Mouse (Mus musculus) midbrain, embryonic 11.5 days (tissue): Measurements from ENCODE around the gene Bcas1. TPM values are rescaled to one million over a fixed set of nuclear protein-coding genes. Genes with fewer than 3 reads are reported as not detected.

Experiments
- ATAC-seq: fragments of 200-750 bp; cut with Nextera tagmentation; 2 replicates; pipeline ENCODE4 v1.8.0; 2017; ENCODE audit warnings: moderate TSS enrichment, moderate library complexity; ENCODE audit not compliant: low FRiP score
- DNase-seq: peaks from one replicate; pipeline ENCODE4 v3.0.0; 2015; ENCODE audit warnings: low spot score; ENCODE audit errors: missing footprints
- H3K27ac ChIP-seq: fragments of 300-500 bp; sonication (generic); 2 replicates; pipeline ENCODE4 v1.5.1; 2014; ENCODE audit warnings: low read depth, low read length
- H3K27me3 ChIP-seq: fragments of 300-500 bp; sonication (generic); 2 replicates; pipeline ENCODE4 v1.6.1; 2014; ENCODE audit warnings: mild to moderate bottlenecking, low read length, moderate library complexity, mixed read lengths; ENCODE audit not compliant: control insufficient read depth, insufficient read depth
- H3K36me3 ChIP-seq: fragments of 300-500 bp; sonication (generic); 2 replicates; pipeline ENCODE4 v1.6.1; 2014; ENCODE audit warnings: mild to moderate bottlenecking, low read length, moderate library complexity, mixed read lengths; ENCODE audit not compliant: control insufficient read depth, insufficient read depth
- H3K4me1 ChIP-seq: fragments of 300-500 bp; sonication (generic); 2 replicates; pipeline ENCODE4 v1.6.1; 2014; ENCODE audit warnings: low read length; ENCODE audit not compliant: control insufficient read depth, insufficient read depth
- H3K4me2 ChIP-seq: fragments of 300-500 bp; sonication (generic); 2 replicates; pipeline ENCODE4 v1.6.1; 2014; ENCODE audit warnings: mild to moderate bottlenecking, moderate library complexity
- H3K4me3 ChIP-seq: fragments of 300-500 bp; sonication (generic); 2 replicates; pipeline ENCODE4 v1.5.1; 2014; ENCODE audit warnings: low read depth, low read length
- H3K9ac ChIP-seq: fragments of 300-500 bp; sonication (generic); 2 replicates; pipeline ENCODE4 v1.6.1; 2014; ENCODE audit warnings: low read length
- H3K9me3 ChIP-seq: fragments of 300-500 bp; sonication (generic); 2 replicates; pipeline ENCODE4 v1.6.1; 2016; ENCODE audit warnings: low read length; ENCODE audit not compliant: control insufficient read depth
- WGBS: fragments of 180-500 bp; shearing (Covaris S2); extraction: QIAGEN DNeasy Blood & Tissue Kit; methylation state at CpG from one replicate; pipeline ENCODE4 v1.1.7; 2014; 5-methylcytosine and 5-hydroxymethylcytosine counted together
- polyA plus RNA-seq: library from polyadenylated mRNA; unstranded; fragments of >200 nt; fragmentation: Nextera tagmentation; extraction: Ambion mirVana; gene quantifications from 2 replicates; pipeline ENCODE4 v1.2.1, GENCODE M21; 2014

The Bcas1 gene
- polyA plus RNA-seq, result 2.4 and 2.7 TPM in 2 replicates

GRCm38 (mm10) chr2:170427704-170428103 lies at the start of gene Bcas1:
Bcas1 (minus strand) TSS chr2:170427845.
- H3K9ac ChIP-seq, result no peak within 1 kb of the TSS
- H3K9me3 ChIP-seq, result no peaks in the 10 kb centered on the region
- no peak within 1 kb of the TSS for H3K4me3 ChIP-seq
- no peaks in the 10 kb centered on the region for H3K27me3 ChIP-seq
- H3K4me1 ChIP-seq, result no peaks in the 10 kb centered on the region
- DNase-seq (no peak), ATAC-seq (no peak)
- no peaks in the 10 kb centered on the region for H3K36me3 ChIP-seq
- no peak within 1 kb of the TSS for H3K4me2 ChIP-seq
- H3K27ac ChIP-seq, result no peak within 1 kb of the TSS
- WGBS, result 87% methylated on average over 8 of the region's 8 CpGs

DNA sequence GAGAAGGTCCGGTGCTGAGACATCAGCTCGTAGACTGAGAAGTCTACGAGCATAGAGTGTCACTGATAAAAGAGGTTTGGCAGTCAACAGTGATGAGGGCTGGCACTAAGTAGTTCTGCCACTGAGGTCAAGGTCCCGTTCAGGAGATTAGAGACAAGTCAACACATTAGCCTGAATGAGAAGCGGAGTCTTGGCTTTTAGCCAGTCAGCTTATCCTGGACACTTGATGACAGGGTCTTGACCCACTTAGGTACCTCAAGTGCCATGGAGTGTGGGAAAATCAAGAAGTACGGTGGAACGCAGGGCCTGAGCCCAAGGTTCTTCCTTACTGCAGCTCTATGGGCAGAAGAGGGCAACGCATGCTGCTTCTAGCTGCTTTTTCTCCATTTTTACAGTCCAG lies 49.0 kb upstream of the Bcas1 start:
- 86% methylated on average over 8 of the region's 8 CpGs for WGBS
- H3K4me1 ChIP-seq, result no peaks in the 10 kb centered on the region
- no peak overlapping the region for H3K27ac ChIP-seq
- no peaks in the 10 kb centered on the region for H3K9me3 ChIP-seq
- no peak overlapping the region for H3K4me3 ChIP-seq
- H3K36me3 ChIP-seq, result no peaks in the 10 kb centered on the region
- no peak overlapping the region for H3K9ac ChIP-seq
- H3K27me3 ChIP-seq, result no peaks in the 10 kb centered on the region; the same call in 1 of the 2 replicates
- DNase-seq, result no peak
- ATAC-seq, result no peak
- H3K4me2 ChIP-seq, result no peak overlapping the region

GRCm38 (mm10) chr2:170476215-170476614 lies 48.6 kb upstream of the Bcas1 start:
- Histone ChIP-seq H3K4me2 (no peak overlapping the region), H3K27ac (no peak overlapping the region), H3K4me3 (no peak overlapping the region), H3K36me3 (no peaks in the 10 kb centered on the region), H3K9me3 (no peaks in the 10 kb centered on the region), H3K9ac (no peak overlapping the region), H3K27me3 (no peaks in the 10 kb centered on the region; the same call in 1 of the 2 replicates), H3K4me1 (no peaks in the 10 kb centered on the region)
- ATAC-seq (no peak), DNase-seq (no peak)
- 85% methylated on average over 11 of the region's 11 CpGs for WGBS

DNA sequence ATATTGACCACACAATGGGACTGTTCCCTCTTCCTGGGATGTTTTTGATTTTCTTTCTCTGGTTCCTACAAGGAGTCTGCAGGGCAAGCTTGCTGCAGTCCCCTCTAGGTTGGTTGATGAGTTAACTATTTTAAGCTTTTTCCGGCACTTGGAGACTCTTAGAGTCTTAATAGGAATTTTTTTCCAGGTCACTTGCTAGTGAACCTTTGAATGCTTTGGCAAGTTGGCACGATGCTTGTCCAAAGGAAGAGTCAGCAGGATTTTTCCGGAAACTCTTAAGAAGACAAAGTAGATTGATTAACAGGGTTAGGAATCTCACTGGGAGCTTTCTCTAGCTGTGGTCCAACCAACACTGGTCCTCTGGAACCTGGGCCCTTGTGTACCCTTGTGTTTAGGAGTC lies 47.5 kb upstream of the Bcas1 start:
- no peaks in the 10 kb centered on the region; the same call in 1 of the 2 replicates for H3K27me3 ChIP-seq
- DNase-seq, result no peak
- H3K4me2 ChIP-seq, result no peak overlapping the region
- no peak overlapping the region for H3K4me3 ChIP-seq
- H3K36me3 ChIP-seq, result no peaks in the 10 kb centered on the region
- no peak overlapping the region for H3K9ac ChIP-seq
- H3K27ac ChIP-seq, result no peak overlapping the region
- ATAC-seq, result no peak
- H3K9me3 ChIP-seq, result no peaks in the 10 kb centered on the region
- H3K4me1 ChIP-seq, result no peaks in the 10 kb centered on the region
- 78% methylated on average over 3 of the region's 3 CpGs for WGBS

GRCm38 (mm10) chr2:170474125-170474524 lies 46.5 kb upstream of the Bcas1 start:
- no peak for DNase-seq
- no peak for ATAC-seq

GRCm38 (mm10) chr2:170470591-170470990 lies 42.9 kb upstream of the Bcas1 start:
- no peak for ATAC-seq
- 83% methylated on average over 5 of the region's 5 CpGs for WGBS
- H3K9ac ChIP-seq, result no peak overlapping the region

More at GRCm38 (mm10) chr2:170474125-170474524, 46.5 kb upstream of the Bcas1 start:
- Histone ChIP-seq H3K27me3 (no peaks in the 10 kb centered on the region; the same call in 1 of the 2 replicates), H3K9me3 (no peaks in the 10 kb centered on the region), H3K4me3 (no peak overlapping the region), H3K27ac (no peak overlapping the region), H3K4me1 (peaks cover 2% of the 10 kb centered on the region; the same call in 1 of the 2 replicates), H3K4me2 (no peak overlapping the region), H3K9ac (no peak overlapping the region), H3K36me3 (no peaks in the 10 kb centered on the region)
- WGBS, result 96% methylated on average over 5 of the region's 5 CpGs

GRCm38 (mm10) chr2:170469616-170470308 lies 42.1 kb upstream of the Bcas1 start:
- peaks cover 2% of the 10 kb centered on the region; the same call in 1 of the 2 replicates for H3K4me1 ChIP-seq
- H3K27me3 ChIP-seq, result no peaks in the 10 kb centered on the region; the same call in 1 of the 2 replicates
- H3K27ac ChIP-seq, result no peak overlapping the region
- H3K9me3 ChIP-seq, result no peaks in the 10 kb centered on the region
- H3K9ac ChIP-seq, result no peak overlapping the region
- ATAC-seq (no peak), DNase-seq (no peak)
- no peaks in the 10 kb centered on the region for H3K36me3 ChIP-seq
- H3K4me2 ChIP-seq, result no peak overlapping the region
- WGBS, result 12% methylated on average over 10 of the region's 10 CpGs
- H3K4me3 ChIP-seq, result no peak overlapping the region

More at GRCm38 (mm10) chr2:170470591-170470990, 42.9 kb upstream of the Bcas1 start:
- H3K4me1 ChIP-seq, result peaks cover 2% of the 10 kb centered on the region; the same call in 1 of the 2 replicates
- no peak overlapping the region for H3K4me2 ChIP-seq
- no peaks in the 10 kb centered on the region for H3K36me3 ChIP-seq
- no peak overlapping the region for H3K27ac ChIP-seq
- no peaks in the 10 kb centered on the region; the same call in 1 of the 2 replicates for H3K27me3 ChIP-seq
- no peaks in the 10 kb centered on the region for H3K9me3 ChIP-seq
- no peak for DNase-seq
- H3K4me3 ChIP-seq, result no peak overlapping the region

DNA sequence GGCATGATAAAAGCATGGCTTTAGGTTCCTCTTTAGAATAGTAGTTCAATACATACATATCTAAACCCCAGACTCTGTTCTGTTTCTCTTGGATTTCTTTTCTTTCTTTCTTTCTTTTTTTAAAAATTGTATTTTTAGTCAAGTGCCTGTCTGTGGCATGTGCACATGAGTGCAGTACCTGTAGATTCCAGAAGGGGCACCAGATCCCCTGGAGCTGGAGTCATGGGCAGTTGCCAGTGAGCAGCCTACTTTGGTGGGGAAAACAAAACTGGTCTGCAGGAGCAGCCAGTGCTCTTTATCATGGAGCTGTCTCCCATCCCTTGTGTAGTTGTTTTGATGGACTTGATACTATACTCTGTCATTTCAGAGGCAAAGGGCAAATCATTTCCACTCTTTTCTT lies 40.4 kb upstream of the Bcas1 start:
- ATAC-seq (no peak), DNase-seq (no peak)
- Histone ChIP-seq H3K4me3 (no peak overlapping the region), H3K27me3 (no peaks in the 10 kb centered on the region; the same call in 1 of the 2 replicates), H3K27ac (no peak overlapping the region), H3K4me2 (no peak overlapping the region), H3K36me3 (no peaks in the 10 kb centered on the region), H3K4me1 (peaks cover 2% of the 10 kb centered on the region; the same call in 1 of the 2 replicates), H3K9me3 (no peaks in the 10 kb centered on the region), H3K9ac (no peak overlapping the region)

DNA sequence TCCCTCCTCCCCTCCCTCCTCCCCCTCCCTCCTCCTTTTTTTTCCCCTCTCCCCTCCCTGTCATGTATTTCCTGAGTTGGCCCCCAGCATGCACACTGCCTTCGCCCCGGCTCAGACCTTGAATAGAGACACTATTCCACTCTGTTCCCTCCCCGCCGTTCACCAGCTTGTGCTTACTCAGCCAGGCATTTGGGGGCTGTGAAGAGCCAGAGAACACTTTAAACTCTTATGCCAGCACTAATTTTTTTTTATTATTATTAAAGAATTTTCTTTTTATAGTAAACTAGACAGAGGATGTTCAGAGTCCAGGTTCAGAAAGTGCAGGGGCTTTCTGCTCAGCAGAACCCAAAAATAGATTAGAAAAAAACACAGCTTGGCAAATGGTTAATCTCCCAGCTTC lies 37.2 kb upstream of the Bcas1 start:
- Histone ChIP-seq H3K27ac (no peak overlapping the region), H3K9me3 (no peaks in the 10 kb centered on the region), H3K4me3 (no peak overlapping the region), H3K27me3 (no peaks in the 10 kb centered on the region), H3K4me1 (peaks cover 4% of the 10 kb centered on the region), H3K9ac (no peak overlapping the region), H3K36me3 (no peaks in the 10 kb centered on the region), H3K4me2 (no peak overlapping the region)
- WGBS, result 63% methylated on average over 4 of the region's 4 CpGs
- DNase-seq (no peak), ATAC-seq (no peak)
